Mouse (Mus musculus): ENCODE results near the gene Tmem274. TPM values are rescaled to one million over a fixed set of nuclear protein-coding genes. Genes with fewer than 3 reads are reported as not detected.

Gene Tmem274
- total RNA-seq, 4 experiments from 2014 or later = not detected

DNA sequence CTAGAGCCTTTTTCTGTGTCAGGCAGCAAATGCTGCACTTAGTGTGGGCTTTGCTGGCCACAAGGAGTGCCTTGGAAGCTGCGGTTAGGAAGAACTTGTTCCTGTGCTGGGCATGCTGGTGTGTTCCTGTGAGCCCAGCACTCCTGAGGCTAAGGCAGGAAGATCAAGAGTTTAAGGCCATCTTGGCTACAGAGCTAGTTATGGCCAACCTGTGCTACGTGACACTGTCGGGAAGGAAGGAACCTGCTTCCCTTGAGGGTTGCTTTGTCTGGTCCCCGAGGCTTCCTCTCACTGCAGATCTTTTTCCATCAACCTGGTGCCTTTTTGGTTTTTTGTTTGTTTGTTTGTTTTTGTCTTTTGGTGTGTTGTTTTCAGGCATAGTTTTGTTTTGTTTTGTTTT, 48.0 kb downstream of the Tmem274 start:
- DNase-seq (ENCODE audit: low spot score in 2 of 2) = no peak

GRCm38 (mm10) chr4:149525811-149526210, 48.6 kb downstream of the Tmem274 start:
- no peak for DNase-seq (ENCODE audit: low spot score in 2 of 2)

- no peak for DNase-seq (ENCODE audit: low spot score in 2 of 2)
Observed at GRCm38 (mm10) chr4:149526330-149526729, 49.2 kb downstream of the Tmem274 start.

- no peak for DNase-seq (ENCODE audit: low spot score in 2 of 2)
Observed at GRCm38 (mm10) chr4:149527621-149528354, 50.6 kb downstream of the Tmem274 start.

GRCm38 (mm10) chr4:149529691-149530090, 52.5 kb downstream of the Tmem274 start:
- no peak for DNase-seq (ENCODE audit: low spot score in 2 of 2)

Other genes with a start within 250 kb of the Tmem274 start
- 100 to 1,000 TPM; 419 to 466 (median 440) TPM for gene Kif1b, start 169.7 kb upstream of the Tmem274 start, total RNA-seq (2022)
- gene Ube4b, start 50.6 kb upstream of the Tmem274 start, total RNA-seq (2022) = 100 to 1,000 TPM; 106 to 111 (median 107) TPM
- gene Rbp7, start 22.4 kb upstream of the Tmem274 start, total RNA-seq (2022) = not detected
- gene Nmnat1, start 7.8 kb downstream of the Tmem274 start, total RNA-seq (2022) = 10 to 100 TPM in 1 of 4 experiments, 1 to 10 TPM in 3; 7.3 to 11.1 (median 8.6) TPM
- 10 to 100 TPM; 16.0 to 21.7 (median 19.5) TPM for gene Lzic, start 7.9 kb downstream of the Tmem274 start, total RNA-seq (2022)
- 10 to 100 TPM; 29.0 to 40.0 (median 33.0) TPM for gene Ctnnbip1, start 40.9 kb downstream of the Tmem274 start, total RNA-seq (2022)
- 1,000 to 10,000 TPM; 1,199 to 1,281 (median 1,221) TPM for gene Clstn1, start 109.1 kb downstream of the Tmem274 start, total RNA-seq (2022)
- 10 to 100 TPM; 21.6 to 25.5 (median 23.3) TPM for gene Pik3cd, start 225.2 kb downstream of the Tmem274 start, total RNA-seq (2022)

All from left cerebral cortex, adult 8-10 months (tissue).